Mouse (Mus musculus): Measurements from ENCODE around the gene Agbl4.

Gene Agbl4

GRCm38 (mm10) chr4:111664146-111664545 is 1266.7 kb downstream of the Agbl4 start:
- no peak for DNase-seq (ENCODE audit: low spot score in 2 of 2)

- DNase-seq (ENCODE audit: low spot score in 2 of 2), result no peak
Observed at GRCm38 (mm10) chr4:111666713-111667112, 1269.3 kb downstream of the Agbl4 start.

GRCm38 (mm10) chr4:111669369-111669768 is 1271.9 kb downstream of the Agbl4 start:
- DNase-seq (ENCODE audit: low spot score in 2 of 2), result no peak

- DNase-seq (ENCODE audit: low spot score in 2 of 2), result no peak
Observed at GRCm38 (mm10) chr4:111670566-111671421, 1273.3 kb downstream of the Agbl4 start.

- no peak for DNase-seq (ENCODE audit: low spot score in 2 of 2)
Observed at GRCm38 (mm10) chr4:111671440-111671839, 1274.0 kb downstream of the Agbl4 start.

- no peak for DNase-seq (ENCODE audit: low spot score in 2 of 2)
Observed at GRCm38 (mm10) chr4:111673904-111674303, 1276.4 kb downstream of the Agbl4 start.

GRCm38 (mm10) chr4:111681926-111682325 is 1284.5 kb downstream of the Agbl4 start:
- no peak for DNase-seq (ENCODE audit: low spot score in 2 of 2)

GRCm38 (mm10) chr4:111682793-111683192 is 1285.3 kb downstream of the Agbl4 start:
- DNase-seq (ENCODE audit: low spot score in 2 of 2), result no peak

GRCm38 (mm10) chr4:111683843-111684242 is 1286.4 kb downstream of the Agbl4 start:
- no peak for DNase-seq (ENCODE audit: low spot score in 2 of 2)

GRCm38 (mm10) chr4:111685951-111686350 is 1288.5 kb downstream of the Agbl4 start:
- no peak for DNase-seq (ENCODE audit: low spot score in 2 of 2)

- peak in 1 of 2 experiments; percentile 42 for DNase-seq (ENCODE audit: low spot score in 2 of 2)
Observed at GRCm38 (mm10) chr4:111686951-111687350, 1289.5 kb downstream of the Agbl4 start.

GRCm38 (mm10) chr4:111687613-111688012 is 1290.2 kb downstream of the Agbl4 start:
- DNase-seq (ENCODE audit: low spot score in 2 of 2), result peak; percentile 44 to 76

- DNase-seq (ENCODE audit: low spot score in 2 of 2), result peak in 1 of 2 experiments; percentile 13
Observed at GRCm38 (mm10) chr4:111691057-111691543, 1293.6 kb downstream of the Agbl4 start.

GRCm38 (mm10) chr4:111701381-111701780 is 1303.9 kb downstream of the Agbl4 start:
- DNase-seq (ENCODE audit: low spot score in 2 of 2), result no peak

GRCm38 (mm10) chr4:111704126-111704525 is 1306.7 kb downstream of the Agbl4 start:
- DNase-seq (ENCODE audit: low spot score in 2 of 2), result no peak

- DNase-seq (ENCODE audit: low spot score in 2 of 2), result no peak
Observed at GRCm38 (mm10) chr4:111704975-111705374, 1307.5 kb downstream of the Agbl4 start.

Data from frontal cortex, postnatal 10 days (tissue).